Mouse (Mus musculus): ENCODE measurements around the gene Nfic.
"Not testable (repeated sequence)": the region's sequence is repeated elsewhere in the genome, so short reads cannot be mapped to it uniquely, and the experiment has no call there.

Nfic gene

GRCm38 (mm10) chr10:81460471-81460870, 5.0 kb upstream of the Nfic start:
- DNase-seq (ENCODE audit: low spot score) = no peak

GRCm38 (mm10) chr10:81459399-81459798, 4.0 kb upstream of the Nfic start:
- no peak for DNase-seq (ENCODE audit: low spot score)

- no peak for DNase-seq (ENCODE audit: low spot score)
Measured at GRCm38 (mm10) chr10:81458267-81458666, 2.8 kb upstream of the Nfic start.

GRCm38 (mm10) chr10:81457624-81458023, 2.2 kb upstream of the Nfic start:
- no peak for DNase-seq (ENCODE audit: low spot score)

- no peak for DNase-seq (ENCODE audit: low spot score)
Measured at GRCm38 (mm10) chr10:81456983-81457563, 1.6 kb upstream of the Nfic start.

- DNase-seq (ENCODE audit: low spot score) = no peak
Measured at GRCm38 (mm10) chr10:81454106-81454505, 1.3 kb downstream of the Nfic start.

- no peak for DNase-seq (ENCODE audit: low spot score)
Measured at GRCm38 (mm10) chr10:81452947-81453288, 2.5 kb downstream of the Nfic start.

- peak; percentile 29 for DNase-seq (ENCODE audit: low spot score)
Measured at GRCm38 (mm10) chr10:81452237-81452946, 3.0 kb downstream of the Nfic start.

- DNase-seq (ENCODE audit: low spot score) = no peak
Measured at GRCm38 (mm10) chr10:81451365-81451745, 4.1 kb downstream of the Nfic start.

- no peak for DNase-seq (ENCODE audit: low spot score)
Measured at GRCm38 (mm10) chr10:81450641-81451364, 4.6 kb downstream of the Nfic start.

GRCm38 (mm10) chr10:81450140-81450539, 5.3 kb downstream of the Nfic start:
- peak; percentile 94 for DNase-seq (ENCODE audit: low spot score)

GRCm38 (mm10) chr10:81445516-81445915, 9.9 kb downstream of the Nfic start:
- not testable (repeated sequence) for DNase-seq (ENCODE audit: low spot score)

- DNase-seq (ENCODE audit: low spot score) = peak; percentile 27
Measured at GRCm38 (mm10) chr10:81441019-81441418, 14.4 kb downstream of the Nfic start.

- peak; percentile 89 for DNase-seq (ENCODE audit: low spot score)
Measured at GRCm38 (mm10) chr10:81435436-81435835, 20.0 kb downstream of the Nfic start.

GRCm38 (mm10) chr10:81434361-81435263, 20.8 kb downstream of the Nfic start:
- peak; percentile 56 for DNase-seq (ENCODE audit: low spot score)

- peak; percentile 80 for DNase-seq (ENCODE audit: low spot score)
Measured at GRCm38 (mm10) chr10:81433541-81434289, 21.7 kb downstream of the Nfic start.

- DNase-seq (ENCODE audit: low spot score) = peak; percentile 97
Measured at GRCm38 (mm10) chr10:81432868-81433262, 22.6 kb downstream of the Nfic start.

GRCm38 (mm10) chr10:81432169-81432867, 23.1 kb downstream of the Nfic start:
- DNase-seq (ENCODE audit: low spot score) = peak; percentile 10

- DNase-seq (ENCODE audit: low spot score) = peak; percentile 77
Measured at GRCm38 (mm10) chr10:81431526-81432168, 23.8 kb downstream of the Nfic start.

- peak; percentile 64 for DNase-seq (ENCODE audit: low spot score)
Measured at GRCm38 (mm10) chr10:81430831-81431525, 24.5 kb downstream of the Nfic start.
